Mouse (Mus musculus): ENCODE measurements around the gene Cux2. TPM values are rescaled to one million over a fixed set of nuclear protein-coding genes. Genes with fewer than 3 reads are reported as not detected.

Gene Cux2
- total and polyA plus RNA-seq, 3 experiments = 0.17 TPM; not detected in 2

DNA sequence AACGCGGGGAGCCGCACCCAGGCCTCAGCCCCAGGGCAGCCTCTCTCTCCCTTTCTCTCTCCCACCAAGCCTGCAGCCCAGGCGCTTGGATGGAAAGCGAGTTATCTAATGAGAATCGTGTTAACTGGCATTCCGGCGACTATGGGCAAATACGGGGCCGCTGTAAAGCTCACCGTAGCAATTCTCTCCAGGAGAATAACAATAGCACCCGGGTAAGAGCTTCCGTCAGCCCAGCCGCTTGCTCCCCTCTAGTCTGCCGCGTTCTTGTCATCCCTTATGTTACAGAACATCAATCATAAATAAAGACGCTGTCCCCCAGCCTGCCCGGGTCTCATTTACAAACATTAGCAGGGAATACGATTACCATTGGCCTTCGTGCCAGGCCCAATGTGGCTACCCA lies 1.6 kb downstream of the Cux2 start:
- Histone ChIP-seq H3K4me2 (ENCODE audit: insufficient read depth, low read depth, poor library complexity, severe bottlenecking) (no peak overlapping the region), H3K27ac (ENCODE audit: insufficient read depth, low read depth) (no peak overlapping the region), H3K79me2 (replicated peaks; ENCODE audit: control insufficient read depth, extremely low read depth, insufficient read depth, poor library complexity, severe bottlenecking) (no peaks in the 10 kb centered on the region), H3K9ac (ENCODE audit: insufficient read depth, low read depth) (no peak overlapping the region), H3K4me3 (replicated peaks in 1 of 3; ENCODE audit: low read depth in 2 of 3, low read length in 2 of 3, poor library complexity in 1 of 3) (no peak overlapping the region), H3K4me1 (ENCODE audit: control insufficient read depth in 1 of 2, insufficient read depth in 2 of 2) (peaks cover 5% of the 10 kb centered on the region in 2 experiments; a peak in 1 of 4 replicates), H3K9me3 (replicated peaks; ENCODE audit: low read length) (no peaks in the 10 kb centered on the region), H3K27me3 (replicated peaks) (peaks cover 94% of the 10 kb centered on the region), H3K36me3 (replicated peaks in 1 of 2; ENCODE audit: control insufficient read depth in 1 of 2, insufficient read depth in 1 of 2, low read length in 1 of 2) (no peaks in the 10 kb centered on the region)
- no peak for TF ChIP-seq CTCF (conservative IDR thresholded peaks at IDR 0.05 in 1 of 2, IDR thresholded peaks at IDR 0.05 in 1 of 2; ENCODE audit: low read depth in 2 of 2, low read length in 2 of 2)
- TF ChIP-seq RCOR1 (conservative IDR thresholded peaks at IDR 0.05; ENCODE audit: low read depth, low read length) = no peak
- no peak for TF ChIP-seq NRF1 (IDR thresholded peaks at IDR 0.05; ENCODE audit: low read depth, low read length)
- TF ChIP-seq SMC3 (IDR thresholded peaks at IDR 0.05; ENCODE audit: low read depth, low read length) = no peak
- no peak for TF ChIP-seq SIN3A (IDR thresholded peaks at IDR 0.05; ENCODE audit: low read length)
- TF ChIP-seq USF1 (IDR thresholded peaks at IDR 0.05; ENCODE audit: low read depth, low read length) = no peak
- no peak for TF ChIP-seq CHD2 (IDR thresholded peaks at IDR 0.05; ENCODE audit: low read length)
- TF ChIP-seq MAZ (IDR thresholded peaks at IDR 0.05; ENCODE audit: low read depth, low read length) = no peak
- TF ChIP-seq TCF12 (IDR thresholded peaks at IDR 0.05; ENCODE audit: low read depth, low read length) = no peak
- TF ChIP-seq NELFE (IDR thresholded peaks at IDR 0.05; ENCODE audit: low read depth, low read length) = no peak
- no peak for TF ChIP-seq CHD1 (IDR thresholded peaks at IDR 0.05; ENCODE audit: low read depth, low read length)
- no peak for TF ChIP-seq POLR2AphosphoS2 (IDR thresholded peaks at IDR 0.05; ENCODE audit: low read depth, low read length)
- TF ChIP-seq GABPA (IDR thresholded peaks at IDR 0.05; ENCODE audit: insufficient replicate concordance, low read depth, low read length) = no peak
- no peak for TF ChIP-seq BHLHE40 (IDR thresholded peaks at IDR 0.05; ENCODE audit: low read depth, low read length)
- no peak for TF ChIP-seq MXI1 (IDR thresholded peaks at IDR 0.05; ENCODE audit: low read depth, low read length)
- TF ChIP-seq E2F4 (IDR thresholded peaks at IDR 0.05; ENCODE audit: insufficient replicate concordance, low read depth, low read length) = no peak
- TF ChIP-seq EP300 (IDR thresholded peaks at IDR 0.05; ENCODE audit: low read length) = no peak
- no peak for TF ChIP-seq TBP (conservative IDR thresholded peaks at IDR 0.05; ENCODE audit: low read depth, low read length)
- no peak for TF ChIP-seq MAX (IDR thresholded peaks at IDR 0.05; ENCODE audit: low read length)
- in situ Hi-C loops (cut with MboI; ENCODE audit: low pct_ligation_motif_present, low pct_unique_long_range_greater_than_20kb, low sequenced_read_pairs) (no loop called here), dilution Hi-C loops (cut with MboI; ENCODE audit: extremely low pct_ligation_motif_present, extremely low pct_unique_long_range_greater_than_20kb, low sequenced_read_pairs) (no loop called here)
- DNase-seq (ENCODE audit: extremely low read depth) = no peak

DNA sequence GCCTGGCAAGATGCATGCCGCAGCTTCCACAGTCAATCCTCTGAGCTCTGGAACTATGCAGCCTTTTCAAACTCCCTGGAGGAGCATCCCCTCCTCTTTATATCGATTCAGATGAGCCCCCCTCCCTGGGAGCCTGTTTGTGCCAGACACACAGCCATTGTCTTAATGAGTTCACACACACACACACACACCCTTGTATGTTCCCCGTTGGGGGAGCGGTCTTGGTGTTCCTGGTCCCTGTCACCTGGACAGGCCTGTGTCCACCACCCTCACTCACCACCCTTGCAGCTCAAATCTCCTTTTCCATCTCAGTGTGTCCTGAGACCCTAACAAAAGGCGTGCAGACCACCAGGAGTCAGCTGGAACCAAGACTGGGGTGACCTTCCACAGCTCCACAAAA lies 2.1 kb downstream of the Cux2 start:
- Histone ChIP-seq H3K9me3 (replicated peaks; ENCODE audit: low read length) (no peaks in the 10 kb centered on the region), H3K4me1 (ENCODE audit: control insufficient read depth in 1 of 2, insufficient read depth in 2 of 2) (peaks cover 5% of the 10 kb centered on the region in 2 experiments; a peak in 1 of 4 replicates), H3K27me3 (replicated peaks) (peaks cover 94% of the 10 kb centered on the region), H3K79me2 (replicated peaks; ENCODE audit: control insufficient read depth, extremely low read depth, insufficient read depth, poor library complexity, severe bottlenecking) (no peaks in the 10 kb centered on the region), H3K27ac (ENCODE audit: insufficient read depth, low read depth) (no peak overlapping the region), H3K36me3 (replicated peaks in 1 of 2; ENCODE audit: control insufficient read depth in 1 of 2, insufficient read depth in 1 of 2, low read length in 1 of 2) (no peaks in the 10 kb centered on the region), H3K4me3 (replicated peaks in 1 of 3; ENCODE audit: low read depth in 2 of 3, low read length in 2 of 3, poor library complexity in 1 of 3) (no peak overlapping the region), H3K9ac (ENCODE audit: insufficient read depth, low read depth) (no peak overlapping the region), H3K4me2 (ENCODE audit: insufficient read depth, low read depth, poor library complexity, severe bottlenecking) (no peak overlapping the region)
- no peak for TF ChIP-seq USF1 (IDR thresholded peaks at IDR 0.05; ENCODE audit: low read depth, low read length)
- TF ChIP-seq KAT2A (IDR thresholded peaks at IDR 0.05; ENCODE audit: insufficient replicate concordance, low read length) = no peak
- TF ChIP-seq RCOR1 (conservative IDR thresholded peaks at IDR 0.05; ENCODE audit: low read depth, low read length) = no peak
- no peak for TF ChIP-seq RAD21 (IDR thresholded peaks at IDR 0.05; ENCODE audit: low read depth, low read length)
- TF ChIP-seq ELF1 (IDR thresholded peaks at IDR 0.05; ENCODE audit: low read depth, low read length) = no peak
- in situ Hi-C loops (cut with MboI; ENCODE audit: low pct_ligation_motif_present, low pct_unique_long_range_greater_than_20kb, low sequenced_read_pairs) (no loop called here), dilution Hi-C loops (cut with MboI; ENCODE audit: extremely low pct_ligation_motif_present, extremely low pct_unique_long_range_greater_than_20kb, low sequenced_read_pairs) (no loop called here)
- no peak for DNase-seq (ENCODE audit: extremely low read depth)
